Mouse (Mus musculus) frontal cortex, adult (tissue): ENCODE data around the gene Ifitm1.
"Not testable (repeated sequence)": the region's sequence is repeated elsewhere in the genome, so short reads cannot be mapped to it uniquely, and the experiment has no call there.

Experiments used
- ATAC-seq: cut with Nextera tagmentation; 2 replicates; pipeline ENCODE4 v1.9.2; 2017; ENCODE audit warnings: mild to moderate bottlenecking, moderate library complexity, mixed read lengths; ENCODE audit not compliant: low TSS enrichment

Gene Ifitm1

GRCm38 (mm10) chr7:140949824-140950530 is 17.0 kb upstream of the Ifitm1 start, which contains the start of gene Ifitm5:
Gene Ifitm5, minus strand, starts transcription at chr7:140950291.
- no peak for ATAC-seq

GRCm38 (mm10) chr7:140951051-140951450 is 16.0 kb upstream of the Ifitm1 start:
- no peak for ATAC-seq

- ATAC-seq, result no peak
Observed at GRCm38 (mm10) chr7:140951765-140952164, 15.3 kb upstream of the Ifitm1 start.

GRCm38 (mm10) chr7:140952441-140952840 is 14.6 kb upstream of the Ifitm1 start:
- no peak for ATAC-seq

- ATAC-seq, result no peak
Observed at GRCm38 (mm10) chr7:140953133-140953532, 13.9 kb upstream of the Ifitm1 start.

- ATAC-seq, result no peak
Observed at GRCm38 (mm10) chr7:140953800-140954732, 13.0 kb upstream of the Ifitm1 start.

- no peak for ATAC-seq
Observed at GRCm38 (mm10) chr7:140954733-140955071, 12.3 kb upstream of the Ifitm1 start.

GRCm38 (mm10) chr7:140955342-140955741 is 11.7 kb upstream of the Ifitm1 start:
- no peak for ATAC-seq

- peak; percentile 92 for ATAC-seq
Observed at GRCm38 (mm10) chr7:140955758-140956555, 11.1 kb upstream of the Ifitm1 start, which contains the start of the genes Gm45717 and Ifitm2. Gene Gm45717, minus strand, starts transcription at chr7:140955937. Gene Ifitm2, minus strand, starts transcription at chr7:140955987.

- ATAC-seq, result no peak
Observed at GRCm38 (mm10) chr7:140956556-140956869, 10.5 kb upstream of the Ifitm1 start.

- ATAC-seq, result no peak
Observed at GRCm38 (mm10) chr7:140959181-140959901, 7.7 kb upstream of the Ifitm1 start.

GRCm38 (mm10) chr7:140960026-140960425 is 7.0 kb upstream of the Ifitm1 start:
- no peak for ATAC-seq

- ATAC-seq, result no peak
Observed at GRCm38 (mm10) chr7:140961416-140961815, 5.6 kb upstream of the Ifitm1 start.

GRCm38 (mm10) chr7:140962733-140963132 is 4.3 kb upstream of the Ifitm1 start:
- no peak for ATAC-seq

- ATAC-seq, result no peak
Observed at GRCm38 (mm10) chr7:140967862-140968591, 1.0 kb downstream of the Ifitm1 start.

GRCm38 (mm10) chr7:140968710-140969109 is 1.7 kb downstream of the Ifitm1 start:
- ATAC-seq, result not testable (repeated sequence)

GRCm38 (mm10) chr7:140970931-140971330 is 3.9 kb downstream of the Ifitm1 start:
- ATAC-seq, result no peak

GRCm38 (mm10) chr7:140971479-140972171 is 4.6 kb downstream of the Ifitm1 start:
- ATAC-seq, result no peak

GRCm38 (mm10) chr7:140973396-140974165 is 6.6 kb downstream of the Ifitm1 start:
- ATAC-seq, result peak; percentile 85
